Mouse (Mus musculus) adrenal gland, postnatal 10 days (tissue): Measurements from ENCODE around the gene Prkcq. TPM values are rescaled to one million over a fixed set of nuclear protein-coding genes. Genes with fewer than 3 reads are reported as not detected.

Experiments used
- DNase-seq: peaks from one replicate; pipeline ENCODE4 v3.0.0; 2021; ENCODE audit warnings: mixed read lengths
- total RNA-seq, 2 experiments: library from RNA; stranded (reverse); gene quantifications; 2 replicates each; pipeline ENCODE4 v1.2.3; 2021

The Prkcq gene
- total RNA-seq, 2 experiments from 2014 or later = 3.5 to 9.3 TPM

DNA sequence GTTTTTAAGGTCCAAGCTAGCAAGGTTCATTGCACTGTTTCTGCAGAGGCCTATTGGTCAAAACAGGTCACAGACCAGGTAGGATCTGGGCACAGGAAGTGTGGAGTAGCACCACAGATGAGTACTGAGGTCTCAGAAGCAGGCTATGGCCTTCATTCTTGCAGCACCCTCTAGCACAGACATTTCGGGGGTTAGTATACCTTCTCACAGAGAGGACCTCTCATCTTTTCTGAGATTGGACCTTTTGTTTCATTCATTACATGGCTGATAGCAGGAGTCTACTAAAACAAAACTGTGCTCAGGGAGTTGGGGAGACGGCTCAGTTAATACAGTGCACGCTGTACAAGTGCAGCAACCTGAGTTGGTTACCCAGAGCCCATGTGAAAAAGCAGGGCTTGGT, 14.7 kb downstream of the Prkcq start:
- DNase-seq = no peak

DNA sequence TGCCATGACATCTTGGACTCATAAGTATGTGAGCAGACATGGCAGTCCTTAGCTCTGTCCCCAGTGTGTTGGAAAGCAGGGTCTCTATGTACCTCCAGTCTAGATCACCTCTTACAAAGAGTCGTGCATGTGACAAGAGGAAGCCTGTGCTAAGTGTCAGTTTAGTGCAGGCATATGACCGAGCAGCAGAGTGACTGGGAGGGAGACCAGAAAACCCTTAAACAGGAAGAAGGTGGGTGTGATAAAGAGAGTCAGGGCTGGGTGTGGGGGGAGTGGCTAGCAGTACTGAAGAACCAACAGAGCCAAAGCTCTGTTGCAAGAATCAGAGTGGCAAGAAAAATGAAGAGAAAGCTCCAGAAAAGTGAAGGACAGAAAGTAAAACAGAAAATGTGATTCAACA, 15.3 kb downstream of the Prkcq start:
- no peak for DNase-seq

DNA sequence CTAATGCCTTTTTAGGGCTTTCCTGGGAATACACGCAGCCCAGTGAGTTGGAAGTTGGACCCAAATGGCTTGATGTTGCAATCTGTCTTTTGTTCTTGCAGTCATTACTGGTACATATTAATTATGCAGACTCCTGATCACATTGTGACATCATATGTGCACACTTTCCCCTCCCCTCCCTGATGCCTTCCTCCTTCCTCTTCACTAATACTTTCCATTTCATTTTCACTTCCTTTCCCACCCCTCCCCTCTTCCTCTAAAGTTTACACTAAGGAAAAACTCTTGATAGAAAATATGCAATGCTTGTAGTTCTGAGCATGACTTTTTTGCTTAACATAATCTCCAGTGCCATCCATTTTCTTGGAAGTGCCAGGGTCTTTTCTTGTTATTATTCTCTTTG, 16.4 kb downstream of the Prkcq start:
- no peak for DNase-seq

DNA sequence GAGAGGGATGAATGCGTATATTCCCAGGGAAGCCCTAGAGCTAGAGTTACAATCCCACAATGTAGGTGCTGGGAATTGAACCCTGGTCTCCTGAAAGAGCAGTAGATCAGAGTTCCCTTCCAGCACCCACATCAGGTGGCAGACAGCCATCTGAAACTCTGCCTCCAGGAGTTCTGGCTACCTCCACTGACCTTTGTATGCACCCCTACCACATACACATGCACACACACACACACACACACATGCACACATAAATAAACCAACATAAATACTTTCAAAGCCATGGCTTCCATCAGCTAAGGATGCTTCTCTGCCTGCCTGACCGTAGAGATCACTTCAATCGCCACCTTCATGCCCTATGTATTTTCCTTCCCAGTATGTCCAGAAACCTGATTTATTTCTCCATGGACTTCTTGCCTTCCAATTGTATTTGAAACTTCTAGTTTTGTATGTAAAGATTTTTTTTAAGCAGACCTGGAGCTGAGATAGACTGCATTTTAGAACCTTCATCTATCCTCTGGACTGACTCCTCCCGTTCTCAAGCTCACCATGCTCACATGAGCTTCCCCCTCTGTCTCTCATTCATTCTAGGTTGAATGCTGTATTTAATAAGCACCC, 17.4 kb downstream of the Prkcq start:
- no peak for DNase-seq

DNA sequence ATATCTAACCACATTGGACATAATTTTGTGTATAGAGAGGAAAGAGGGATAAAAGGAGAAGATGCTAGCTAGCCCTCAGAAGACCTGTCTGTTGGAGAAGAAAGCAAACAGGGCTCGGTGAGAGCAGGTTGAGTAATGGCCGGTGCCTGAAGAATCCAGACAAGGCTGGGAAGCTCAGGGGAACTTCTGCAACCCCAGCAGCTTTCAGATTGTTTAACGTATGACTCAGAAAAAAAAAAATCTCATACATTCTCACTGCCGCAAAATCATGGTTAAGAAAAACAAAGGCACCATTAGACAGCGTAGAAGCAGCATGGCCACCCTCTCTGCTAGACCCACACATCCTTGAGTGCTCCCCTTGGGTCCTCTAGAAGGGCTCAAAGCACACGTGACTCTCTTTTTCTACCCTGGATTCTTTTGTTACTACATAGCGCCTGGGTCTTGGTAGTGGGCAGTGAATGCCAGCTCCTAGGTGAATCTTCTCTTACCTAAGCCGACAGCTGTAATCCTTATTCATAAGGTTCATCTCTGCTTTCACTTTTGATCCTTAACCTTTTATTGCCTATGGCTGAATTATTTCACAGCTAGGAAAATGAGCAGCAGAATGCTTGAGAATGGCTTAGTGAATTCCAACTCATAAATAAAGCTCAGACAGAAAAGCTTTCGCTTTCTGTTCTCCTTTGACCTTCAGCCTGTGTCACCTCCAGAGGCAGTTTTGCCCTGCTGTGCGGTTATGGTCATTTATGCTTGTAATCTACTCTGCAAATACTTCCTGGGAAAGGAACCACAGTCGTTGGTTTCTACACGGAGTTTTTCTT, 20.6 kb downstream of the Prkcq start:
- no peak for DNase-seq

DNA sequence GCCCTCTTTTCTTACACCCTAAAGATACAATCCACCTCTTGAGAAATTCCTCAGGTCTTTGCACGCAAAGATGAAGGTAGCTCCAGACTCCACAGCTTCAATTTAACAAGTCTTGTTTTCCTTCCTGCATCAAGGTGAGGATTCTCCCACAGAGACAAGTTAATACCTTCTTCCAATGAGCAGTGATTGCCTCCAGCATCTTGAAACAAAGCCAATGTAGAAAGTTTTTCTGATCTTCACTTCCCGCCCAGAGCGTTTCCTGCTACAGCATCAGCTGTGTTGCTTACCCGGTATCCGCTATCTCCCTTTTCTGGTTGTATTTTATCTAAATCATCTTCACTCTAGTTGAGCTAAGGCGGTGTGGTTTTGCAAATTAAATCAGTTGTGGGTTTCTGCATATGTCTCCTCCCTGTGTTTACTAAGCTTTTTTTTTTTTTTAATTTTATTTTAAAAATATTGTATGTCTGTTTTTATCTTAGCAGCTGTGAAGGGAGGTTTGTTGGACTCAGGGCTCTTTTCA, 21.3 kb downstream of the Prkcq start:
- no peak for DNase-seq

DNA sequence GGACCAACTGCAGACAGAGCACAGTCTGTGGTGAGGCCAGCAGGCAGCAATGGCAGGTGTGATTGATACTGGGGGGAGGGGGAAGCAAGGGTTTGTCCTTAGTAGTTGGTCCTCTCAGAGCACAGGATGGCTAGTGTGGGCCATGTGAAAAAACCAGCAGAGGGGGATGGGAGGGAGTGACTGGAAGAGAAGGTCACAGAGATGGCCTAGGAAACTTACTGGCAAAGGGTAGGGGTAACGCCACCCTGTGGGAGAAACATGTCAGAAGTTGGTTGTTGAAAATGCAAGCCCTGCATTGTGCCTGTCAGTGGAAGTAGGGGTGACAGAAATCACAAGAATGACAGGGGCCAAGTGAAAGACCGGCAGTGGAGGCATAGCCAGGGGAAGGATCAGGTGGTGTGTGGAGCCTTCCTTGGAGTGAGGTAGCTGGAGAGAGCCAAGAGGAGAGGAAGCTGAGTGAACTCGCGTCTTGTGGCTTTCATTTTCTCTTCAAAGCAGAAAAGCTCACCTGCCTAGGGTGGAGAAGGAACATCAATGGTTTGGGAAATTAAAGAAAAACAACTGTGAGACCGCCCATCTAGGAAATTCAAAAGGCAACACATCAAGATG, 22.9 kb downstream of the Prkcq start:
- DNase-seq = no peak

DNA sequence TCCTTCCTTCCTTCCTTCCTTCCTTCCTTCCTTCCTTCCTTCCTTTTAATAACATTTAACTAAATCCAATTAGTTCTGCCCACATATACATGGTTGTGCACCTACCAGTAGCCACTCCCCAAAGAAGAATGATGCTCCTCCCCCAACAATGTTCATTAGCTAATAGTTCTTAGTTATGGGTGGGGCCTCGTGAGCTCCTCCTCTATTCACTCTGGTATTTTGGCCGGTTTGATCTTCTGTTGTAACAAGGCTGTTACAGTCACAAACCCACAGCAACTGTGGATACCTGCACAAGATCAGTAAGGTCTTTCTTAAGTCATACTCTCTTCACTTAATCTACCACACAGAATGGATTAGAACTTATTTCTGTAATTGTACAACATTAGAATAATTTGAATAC, 24.2 kb downstream of the Prkcq start:
- DNase-seq = no peak

DNA sequence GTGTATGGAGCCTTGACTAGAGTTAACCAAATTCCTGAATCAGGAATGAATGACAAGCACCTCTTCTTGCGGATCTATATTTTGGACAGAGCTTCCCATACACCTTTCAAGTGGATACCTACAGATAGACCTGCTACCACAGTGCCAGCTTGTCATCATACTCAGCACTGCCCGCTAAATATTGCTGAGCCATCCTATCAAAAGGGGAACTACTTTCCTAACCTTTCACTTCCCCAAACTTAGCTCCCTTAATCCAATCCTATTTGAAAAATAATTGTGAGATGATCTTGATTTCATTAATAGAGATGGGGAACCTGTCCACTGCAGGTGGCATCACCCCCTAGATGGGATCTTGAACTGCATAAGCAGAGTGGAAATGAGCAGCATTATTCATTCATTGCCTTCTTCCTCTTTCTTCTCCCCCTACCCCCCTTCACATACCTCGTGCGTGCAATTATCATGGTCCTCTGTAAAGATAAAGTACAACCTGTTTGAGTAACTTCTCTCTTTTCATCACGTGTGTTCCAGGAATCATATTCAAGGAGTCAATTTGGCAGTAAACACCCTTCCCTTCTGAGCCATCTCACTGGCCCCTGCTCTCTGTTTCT, 25.1 kb downstream of the Prkcq start:
- DNase-seq = no peak

DNA sequence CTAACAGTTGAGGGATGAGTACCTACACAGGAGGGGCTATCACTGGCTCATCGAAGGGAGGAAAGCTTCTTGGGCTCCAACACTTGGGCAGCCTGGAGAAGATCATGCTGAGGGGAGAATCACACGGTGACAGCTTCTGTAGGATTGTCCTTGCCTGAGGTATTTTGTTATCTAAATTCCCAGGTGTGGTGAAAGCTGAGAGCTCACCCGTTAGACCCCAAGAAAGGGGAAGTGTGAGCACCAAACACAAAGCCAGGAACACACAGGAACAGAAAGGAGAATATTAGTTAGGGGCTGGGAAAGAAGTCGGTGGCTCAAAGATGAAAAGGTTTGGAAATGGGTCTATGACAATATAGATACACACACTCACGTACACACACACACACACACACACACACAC, 27.7 kb downstream of the Prkcq start:
- DNase-seq = no peak

DNA sequence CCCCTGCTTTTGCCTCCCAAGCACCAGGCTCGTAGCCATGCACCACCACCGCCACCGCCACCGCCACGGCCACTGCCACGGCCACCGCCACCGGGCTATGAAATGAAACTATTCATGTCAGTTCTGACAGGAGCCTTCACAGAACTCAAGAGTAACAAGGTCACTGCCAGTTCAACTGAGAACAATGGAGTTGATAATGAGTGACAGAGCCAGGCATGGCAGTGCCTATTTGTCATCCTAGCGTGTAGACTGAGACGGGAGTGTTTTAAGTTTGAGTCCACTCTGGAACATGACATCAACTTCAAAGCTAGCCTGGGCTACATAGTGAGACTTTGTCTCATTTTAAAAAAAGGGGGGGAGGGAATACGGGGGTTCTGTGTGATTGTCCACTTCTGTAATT, 30.9 kb downstream of the Prkcq start:
- DNase-seq = no peak

DNA sequence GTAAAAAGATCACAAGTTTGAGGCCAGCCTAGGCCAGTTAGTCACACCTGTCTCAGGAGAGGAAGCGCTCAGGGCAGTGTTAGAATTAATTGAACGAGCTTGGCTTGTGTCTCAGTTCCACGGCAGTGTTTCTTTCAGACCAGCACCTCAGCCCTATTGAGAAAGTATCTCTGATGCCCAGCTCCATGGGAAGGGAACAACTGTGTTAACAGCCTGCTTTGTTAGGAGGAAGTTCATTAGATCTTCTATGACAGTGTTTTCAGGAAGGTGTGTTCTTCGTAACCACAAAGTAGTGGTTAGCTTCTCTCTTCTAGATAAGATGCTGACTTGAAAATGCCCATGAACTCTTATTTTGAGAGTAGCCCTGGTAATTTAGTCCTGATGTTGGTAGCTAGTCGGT, 31.4 kb downstream of the Prkcq start:
- no peak for DNase-seq

DNA sequence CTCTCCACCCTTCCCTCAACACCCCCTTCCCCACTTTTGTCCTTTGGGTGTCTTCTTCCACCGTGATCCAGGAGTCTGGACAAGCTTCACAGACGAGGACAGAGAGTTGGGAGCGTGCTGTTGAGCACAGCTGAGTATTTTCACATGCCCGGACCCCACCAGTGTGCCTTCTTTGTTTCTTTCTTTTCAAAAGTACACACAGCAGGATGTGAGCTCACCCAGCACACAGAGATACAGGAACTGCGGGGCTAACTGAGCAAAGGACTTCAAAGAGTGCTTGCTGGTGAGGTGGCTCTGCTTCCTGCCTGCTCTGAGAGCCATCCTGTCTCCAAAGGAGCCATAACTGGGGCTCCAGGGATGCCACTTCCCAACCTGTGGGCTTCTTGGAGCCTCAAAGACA, 32.3 kb downstream of the Prkcq start:
- DNase-seq = no peak

DNA sequence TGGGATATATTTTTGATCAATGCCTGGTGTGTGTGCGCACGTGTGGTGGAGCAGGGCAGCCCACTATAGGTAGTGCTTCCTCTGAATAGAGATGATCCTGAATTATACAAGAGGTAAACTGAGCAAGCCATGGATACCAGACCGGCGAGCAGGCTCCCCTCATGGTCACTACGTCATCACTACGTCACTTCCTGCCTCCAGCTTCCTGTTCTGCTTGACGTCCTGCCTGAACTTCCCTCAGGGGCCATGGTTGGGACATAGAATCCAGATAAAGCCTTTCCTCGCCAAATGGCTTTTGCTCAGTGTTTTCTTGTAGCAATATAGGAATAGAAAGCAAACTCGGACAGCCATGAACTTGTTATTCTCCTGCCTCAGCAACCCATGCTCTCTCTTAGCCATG, 33.1 kb downstream of the Prkcq start:
- no peak for DNase-seq

DNA sequence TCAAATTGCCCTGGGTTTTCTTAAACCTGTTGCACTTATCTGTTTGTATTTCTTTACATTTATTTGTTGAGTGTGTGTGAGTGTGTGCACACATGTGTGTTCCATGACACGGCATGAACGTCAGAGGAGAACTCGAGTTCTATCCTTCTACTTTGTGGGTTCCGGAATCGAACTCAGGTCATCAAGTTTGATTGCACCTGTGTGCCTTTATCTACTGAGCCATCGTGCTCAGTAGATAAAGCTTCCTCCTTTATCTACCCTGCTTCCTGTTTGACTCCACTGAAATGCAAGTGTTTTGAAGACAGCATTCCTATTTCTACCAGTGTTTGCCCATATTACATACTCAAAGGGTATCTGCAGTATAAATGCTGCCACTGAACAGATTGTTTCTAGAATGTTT, 33.8 kb downstream of the Prkcq start:
- no peak for DNase-seq

DNA sequence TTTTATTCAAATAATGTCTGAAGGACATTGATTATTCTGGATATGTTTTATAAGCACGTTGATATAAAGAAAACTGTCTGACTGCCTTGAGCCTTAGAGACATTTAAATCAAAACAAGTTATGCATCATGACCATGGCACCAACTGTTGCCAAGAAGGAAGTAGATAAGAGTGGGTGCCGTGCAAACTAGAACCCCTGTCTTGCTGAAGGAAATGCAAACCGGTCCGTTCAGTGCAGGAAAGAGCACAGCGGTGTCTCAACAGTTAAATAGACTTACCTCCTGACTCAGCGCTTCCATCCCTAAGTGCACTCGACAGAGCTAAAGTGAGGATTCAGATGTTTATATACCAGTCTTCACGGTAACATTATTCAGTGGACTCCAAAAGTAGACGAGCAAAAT, 36.4 kb downstream of the Prkcq start:
- no peak for DNase-seq

DNA sequence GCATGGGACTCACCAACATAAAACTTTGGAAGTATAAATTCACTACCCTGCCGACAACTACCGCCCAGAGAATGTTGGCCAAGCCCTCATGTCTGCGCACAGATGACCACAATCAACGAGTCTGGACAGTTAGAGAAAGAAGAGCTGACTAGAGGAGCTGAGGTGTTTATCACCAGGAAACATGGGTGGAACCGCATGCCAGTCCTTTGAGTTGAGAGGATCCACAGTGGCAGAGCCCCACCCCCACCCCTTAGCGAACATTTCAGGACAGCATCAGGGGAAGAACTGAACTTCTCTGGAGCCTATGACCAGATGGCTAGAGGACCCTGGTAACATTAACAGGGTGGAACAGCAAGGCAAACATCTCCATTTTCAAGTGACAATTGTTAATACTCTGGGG, 37.4 kb downstream of the Prkcq start:
- DNase-seq = no peak

DNA sequence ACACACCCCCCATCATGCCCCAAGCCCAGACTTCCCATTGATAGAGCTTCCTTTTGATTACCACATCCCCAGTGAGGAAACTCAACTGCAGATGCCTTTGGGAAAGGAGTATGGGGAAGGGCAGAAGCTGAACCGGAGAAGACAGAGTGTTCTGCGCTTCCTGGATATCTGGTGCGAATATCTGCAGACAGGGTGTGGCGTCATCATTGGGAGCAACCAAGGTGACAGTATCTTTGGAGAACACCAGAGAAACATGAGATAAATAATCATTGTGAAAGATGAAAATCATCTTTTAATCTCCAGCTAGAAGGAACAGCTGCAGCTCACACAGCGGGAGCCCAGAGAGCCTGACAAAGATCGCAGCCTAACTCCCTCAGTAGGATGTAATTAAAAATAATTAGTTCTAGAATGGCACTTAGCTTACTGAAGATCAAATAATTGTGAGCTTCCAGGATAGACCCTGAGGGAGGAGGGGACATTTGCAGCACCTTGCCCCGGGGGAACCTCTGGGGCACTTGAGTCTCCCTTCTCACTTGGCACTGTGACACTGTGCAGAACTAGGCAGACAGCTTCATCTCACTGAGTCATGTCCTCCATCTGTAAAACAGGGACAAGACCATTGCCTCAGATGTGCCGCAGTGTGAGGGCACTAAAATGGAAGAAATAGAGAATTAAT, 38.5 kb downstream of the Prkcq start:
- no peak for DNase-seq

DNA sequence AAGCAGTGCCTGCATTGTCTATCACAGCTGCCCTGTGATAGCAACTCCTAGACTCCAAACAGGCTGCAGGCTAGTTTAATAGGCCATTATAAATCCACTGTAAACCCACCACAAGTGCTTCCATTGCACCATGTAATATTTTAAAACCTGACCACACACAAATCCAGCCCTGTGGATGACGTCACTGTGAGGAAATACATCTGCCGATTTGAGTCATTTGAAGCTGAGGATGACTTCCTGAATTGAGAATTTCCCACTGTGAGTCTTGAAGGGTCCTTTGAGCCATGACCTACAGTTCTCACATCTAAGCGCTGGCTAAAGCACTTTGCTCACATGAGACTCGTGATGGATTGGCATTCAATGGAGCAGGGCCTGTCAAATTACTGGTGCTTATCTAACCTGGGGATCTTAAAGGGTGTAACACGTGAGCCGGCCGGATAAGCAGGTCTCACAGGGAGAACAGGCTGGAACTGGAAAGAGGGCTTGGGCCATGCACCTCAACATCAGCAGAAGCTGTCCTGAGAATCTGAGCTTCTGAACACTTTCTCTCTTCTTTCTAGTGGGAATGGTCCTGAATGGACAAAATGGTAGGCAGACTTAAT, 40.2 kb downstream of the Prkcq start:
- no peak for DNase-seq

DNA sequence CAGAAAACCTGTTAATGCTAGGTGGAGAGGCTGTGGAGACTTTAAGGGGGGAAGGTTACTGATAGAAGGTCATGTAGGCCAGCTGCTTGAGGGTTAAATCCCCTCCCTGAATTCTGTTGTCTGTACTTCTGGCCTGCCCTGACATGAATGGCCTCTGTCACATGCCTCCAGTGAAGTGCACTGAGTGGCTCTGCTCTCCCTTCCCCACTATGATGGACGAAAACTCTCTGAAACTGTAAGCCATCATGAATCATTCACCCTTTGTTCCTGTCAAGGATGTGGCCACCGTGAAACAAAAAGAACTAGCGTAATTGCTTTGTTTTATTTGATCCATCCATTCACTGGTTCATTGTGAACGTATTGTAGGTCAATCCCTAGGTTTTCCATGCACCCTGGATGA, 44.5 kb downstream of the Prkcq start:
- DNase-seq = no peak

DNA sequence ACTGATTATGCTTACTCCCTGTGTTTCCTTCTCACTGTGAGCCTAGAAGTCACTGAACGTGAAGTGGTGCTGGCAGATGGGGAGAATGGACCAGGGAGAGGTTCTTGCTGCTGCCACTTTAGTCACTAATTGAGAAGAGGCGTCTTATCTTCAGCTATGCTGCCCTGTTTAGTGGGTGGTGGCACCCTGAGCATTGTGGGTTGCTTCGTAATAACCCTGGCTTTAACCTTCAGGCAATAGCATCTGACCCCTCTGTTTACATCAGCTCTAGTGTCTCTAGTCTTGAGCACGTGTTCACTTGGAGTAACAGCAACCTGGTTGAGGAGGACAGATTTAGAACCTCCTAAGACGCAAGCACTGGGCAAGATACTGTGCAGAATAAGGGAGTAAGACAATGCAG, 44.9 kb downstream of the Prkcq start:
- DNase-seq = no peak

DNA sequence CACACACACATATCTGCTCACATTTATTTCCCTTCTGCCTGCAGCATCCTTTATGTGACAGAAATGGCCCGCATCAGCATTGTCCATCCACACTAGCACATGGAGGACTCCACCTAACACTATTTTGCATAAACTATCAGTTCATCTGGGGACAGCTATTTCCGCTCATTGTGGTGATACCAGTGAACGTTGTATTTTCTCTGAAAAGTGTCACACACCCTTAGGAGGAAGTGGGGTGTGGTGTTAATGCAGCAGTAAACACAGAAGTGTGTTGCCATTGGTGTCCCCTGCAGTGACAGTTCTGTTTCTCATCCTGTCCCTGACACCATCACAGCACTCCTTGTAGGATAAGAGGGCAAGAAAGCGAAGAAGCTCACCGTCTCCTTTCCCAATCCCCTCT, 46.2 kb downstream of the Prkcq start:
- DNase-seq = no peak
